ENCODE assay signal across 19 mouse cellular contexts in the genomic region with DNA sequence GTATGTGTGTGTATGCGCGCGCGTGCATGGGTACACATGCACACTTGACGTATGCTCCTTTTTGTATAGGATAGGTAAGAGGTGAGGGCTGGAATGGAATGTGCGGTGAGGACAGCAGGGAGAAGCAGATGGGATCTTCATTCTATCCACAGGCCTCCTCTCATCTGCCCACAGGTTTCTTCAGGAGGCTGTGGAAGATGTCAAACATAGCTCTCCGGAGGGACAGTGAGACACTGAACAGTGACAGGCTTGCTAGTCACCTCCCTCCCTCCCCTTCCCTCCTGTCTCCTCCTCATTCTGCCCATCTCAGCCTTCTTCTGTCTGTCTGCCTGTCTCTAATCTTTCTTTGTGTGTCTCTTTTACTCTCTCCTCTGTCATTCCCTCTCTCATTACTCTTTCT.
DNase-seq lines count a peak whose midpoint lies in the region.
"Had no signal": no experiment of that assay in that cellular context is flagged by ENCODE, and none has a peak within 500 bp of the region (broad histone marks: within the 10 kb centered on the region; RNA-seq: fewer than 3 reads in every experiment).

No protein-coding gene starts in this region.

- intact Hi-C loops in left cerebral cortex, postnatal 4 days (cut with DNase I): no loop called here

- peak; percentile 6 to 17 for DNase-seq in frontal cortex, adult 2 months (ENCODE audit: extremely low spot score in 1 of 2, low spot score in 1 of 2)
- no peak for DNase-seq in frontal cortex, postnatal 25 days (ENCODE audit: low spot score in 2 of 2)
- peak; percentile 1 to 13 for DNase-seq in left cerebral cortex, adult 18-20 months (ENCODE audit: low spot score in 2 of 2)
- no peak for DNase-seq in left cerebral cortex, postnatal 4 days
- peak; percentile 8 for DNase-seq in right cerebral cortex, adult 18-20 months
- no peak for DNase-seq in right cerebral cortex, postnatal 4 days
- peak; percentile 27 for DNase-seq in telencephalon, adult 2 months (ENCODE audit: low read depth, low spot score)
- no peak for DNase-seq in neural tube, embryonic 10.5 days (ENCODE audit: extremely low spot score, low spot score)
- DNase-seq: adrenal gland, adult 2 months; adrenal gland, postnatal 14 days; cerebellum, adult 11-12 months; cerebellum, adult 8-10 months; cerebellum, postnatal 10 days; cerebellum, postnatal 36 days; forebrain, postnatal 0 days; gastrocnemius, postnatal 14 days; heart, adult 18-20 months; heart, postnatal 14 days; heart, postnatal 4 days had no signal

Comparison
In these comparisons a context has a peak if more than half of its experiments do, and no peak if none do; other contexts are left out.
1. DNase-seq: peak in frontal cortex, adult 2 months (2 of 2), left cerebral cortex, adult 18-20 months (2 of 2), right cerebral cortex, adult 18-20 months (single experiment) and telencephalon, adult 2 months (single experiment); none in frontal cortex, postnatal 25 days (0 of 2), left cerebral cortex, postnatal 4 days (single experiment), right cerebral cortex, postnatal 4 days (single experiment) and neural tube, embryonic 10.5 days (single experiment).